Mouse (Mus musculus) spleen, postnatal 4 days (tissue): Measurements from ENCODE around the gene Sec24c.
"Not testable (repeated sequence)": the region's sequence is repeated elsewhere in the genome, so short reads cannot be mapped to it uniquely, and the experiment has no call there.

Experiments used
- DNase-seq, 2 experiments: peaks; one replicate each; pipeline ENCODE4 v3.0.0; 2022; ENCODE audit warnings: low spot score in 2 of 2

The Sec24c gene

DNA sequence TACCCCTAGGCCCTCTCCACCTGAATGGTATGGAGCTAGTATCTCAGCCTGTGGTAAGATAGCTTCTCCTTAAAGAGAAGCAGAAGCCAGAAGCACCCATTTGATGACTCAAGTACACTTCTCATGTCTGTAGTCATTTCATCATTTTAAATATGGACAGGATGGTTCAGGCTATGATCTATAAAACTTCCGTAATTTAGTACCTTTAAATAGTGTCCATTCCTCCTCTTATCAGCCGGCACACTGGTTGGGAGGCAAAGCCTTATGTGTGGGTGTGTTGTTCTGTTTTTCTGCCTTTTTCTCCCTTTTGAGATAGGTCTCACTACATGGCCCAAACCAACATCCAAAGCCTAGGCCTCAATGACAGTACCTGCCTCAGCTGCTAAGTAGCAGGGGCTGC is 24.4 kb downstream of the Sec24c start:
- DNase-seq: no peak

DNA sequence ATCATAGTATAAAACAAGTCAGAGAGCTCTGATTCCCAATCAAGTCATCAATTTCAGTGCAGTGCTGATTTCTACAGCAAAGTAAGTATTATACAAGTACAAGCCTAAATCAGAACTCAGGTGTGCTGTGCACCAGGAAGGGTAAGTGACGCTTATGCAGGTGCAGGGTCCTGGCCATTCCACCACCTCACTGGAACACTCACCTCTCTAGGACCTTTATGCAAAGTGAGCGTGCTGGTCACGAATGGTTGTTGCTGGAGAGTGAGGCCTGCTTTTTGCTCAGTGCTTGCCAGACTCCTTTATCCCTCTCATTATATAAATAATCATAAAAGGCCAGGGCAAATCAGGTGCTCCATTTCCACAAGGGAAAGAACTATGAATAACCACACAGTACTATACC is 26.3 kb downstream of the Sec24c start:
- DNase-seq: no peak

DNA sequence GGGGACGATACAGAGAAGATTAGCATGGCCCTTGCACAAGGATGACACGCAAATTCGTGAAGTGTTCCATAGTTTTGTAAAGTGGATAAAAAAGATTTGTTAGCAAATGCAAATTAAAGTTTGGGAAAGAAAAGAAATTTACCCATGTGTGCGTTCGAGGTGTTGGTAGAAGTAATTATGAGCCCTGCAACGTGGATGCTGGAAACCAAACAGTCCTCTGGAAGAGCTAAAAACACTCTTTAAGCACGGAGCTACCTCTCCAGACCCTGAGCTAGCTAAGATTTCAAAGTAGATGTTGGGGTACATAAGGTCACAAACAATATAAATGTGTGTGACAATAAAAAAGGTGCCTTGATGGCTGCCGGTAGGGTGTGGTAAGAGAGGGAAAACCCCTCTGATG is 27.4 kb downstream of the Sec24c start:
- no peak for DNase-seq

DNA sequence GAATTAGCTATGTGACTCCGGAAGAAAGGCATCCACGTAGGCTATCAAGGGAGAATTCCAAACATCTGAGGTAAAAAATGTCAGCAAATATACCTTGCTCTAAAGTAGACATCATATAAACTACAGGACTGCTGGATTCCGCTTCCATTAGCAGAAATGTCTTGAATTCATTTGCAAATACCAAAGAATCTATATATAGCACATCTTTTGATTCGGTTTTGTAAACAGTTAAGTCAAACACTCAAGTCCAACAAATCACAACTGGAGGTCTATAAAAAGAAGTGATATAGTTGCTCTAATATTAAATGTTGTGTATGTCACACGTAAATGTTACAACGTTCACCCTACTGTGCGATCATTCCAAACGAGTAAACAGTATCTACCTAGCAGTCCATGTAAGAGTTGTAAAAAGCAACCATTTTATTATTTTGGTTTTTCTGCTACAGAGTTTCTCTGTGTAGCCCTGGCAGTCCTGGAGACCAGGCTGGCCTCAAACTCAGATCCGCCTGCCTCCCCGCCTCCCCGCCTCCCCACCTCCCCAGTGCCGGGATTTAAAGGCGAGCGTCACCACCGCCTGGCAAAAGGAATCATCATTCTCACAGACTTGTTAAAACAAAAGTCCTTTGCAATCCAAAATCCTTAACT is 28.1 kb downstream of the Sec24c start:
- no peak for DNase-seq

DNA sequence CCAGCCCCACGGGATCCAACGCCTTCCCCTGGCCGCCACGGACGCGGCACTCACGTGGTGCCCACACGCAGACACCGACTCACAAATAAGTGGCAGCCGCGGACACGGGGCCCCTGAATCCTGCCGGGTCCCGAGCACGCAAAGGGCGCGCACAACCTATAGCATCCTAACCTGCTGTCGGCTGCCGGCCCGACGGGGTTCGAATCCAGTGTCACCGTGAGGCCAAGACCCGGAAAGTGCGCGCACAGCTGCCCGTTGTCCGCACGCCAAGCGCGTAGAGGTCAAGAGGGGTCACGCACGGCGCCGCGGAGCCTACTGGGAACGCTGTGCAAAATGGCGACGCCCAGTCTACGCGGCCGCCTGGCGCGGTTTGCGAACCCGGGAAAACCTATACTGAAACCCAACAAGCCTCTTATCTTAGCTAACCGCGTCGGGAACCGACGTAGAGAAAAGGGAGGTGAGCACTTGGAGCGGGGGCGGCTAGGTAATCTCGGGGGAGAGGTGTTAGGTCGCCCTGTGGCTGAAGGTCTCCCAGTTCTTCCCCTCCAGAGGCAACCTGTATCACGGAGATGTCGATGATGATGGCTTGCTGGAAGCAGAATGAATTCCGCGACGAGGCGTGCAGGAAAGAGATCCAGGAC is 28.8 kb downstream of the Sec24c start, which contains the start of gene Chchd1:
Gene Chchd1 (plus strand): TSS at position 266 of the 641 bp plus-strand sequence.
- peak; percentile 85 to 94 for DNase-seq

DNA sequence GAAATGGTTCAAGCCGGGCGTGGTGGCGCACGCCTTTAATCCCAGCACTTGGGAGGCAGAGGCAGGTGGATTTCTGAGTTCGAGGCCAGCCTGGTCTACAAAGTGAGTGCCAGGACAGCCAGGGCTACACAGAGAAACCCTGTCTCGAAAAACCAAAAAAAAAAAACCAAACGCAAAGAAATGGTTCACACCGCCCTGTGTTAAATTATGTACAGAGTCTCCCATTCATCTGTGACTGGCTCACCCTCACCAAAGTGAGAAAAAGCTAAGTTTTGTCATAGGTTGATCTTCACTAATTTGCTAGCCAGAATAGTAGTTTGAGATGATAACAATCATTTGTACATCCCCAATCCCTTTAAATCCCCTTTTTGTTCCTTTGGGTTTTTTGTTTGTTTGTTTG is 29.4 kb downstream of the Sec24c start:
- not testable (repeated sequence) for DNase-seq

DNA sequence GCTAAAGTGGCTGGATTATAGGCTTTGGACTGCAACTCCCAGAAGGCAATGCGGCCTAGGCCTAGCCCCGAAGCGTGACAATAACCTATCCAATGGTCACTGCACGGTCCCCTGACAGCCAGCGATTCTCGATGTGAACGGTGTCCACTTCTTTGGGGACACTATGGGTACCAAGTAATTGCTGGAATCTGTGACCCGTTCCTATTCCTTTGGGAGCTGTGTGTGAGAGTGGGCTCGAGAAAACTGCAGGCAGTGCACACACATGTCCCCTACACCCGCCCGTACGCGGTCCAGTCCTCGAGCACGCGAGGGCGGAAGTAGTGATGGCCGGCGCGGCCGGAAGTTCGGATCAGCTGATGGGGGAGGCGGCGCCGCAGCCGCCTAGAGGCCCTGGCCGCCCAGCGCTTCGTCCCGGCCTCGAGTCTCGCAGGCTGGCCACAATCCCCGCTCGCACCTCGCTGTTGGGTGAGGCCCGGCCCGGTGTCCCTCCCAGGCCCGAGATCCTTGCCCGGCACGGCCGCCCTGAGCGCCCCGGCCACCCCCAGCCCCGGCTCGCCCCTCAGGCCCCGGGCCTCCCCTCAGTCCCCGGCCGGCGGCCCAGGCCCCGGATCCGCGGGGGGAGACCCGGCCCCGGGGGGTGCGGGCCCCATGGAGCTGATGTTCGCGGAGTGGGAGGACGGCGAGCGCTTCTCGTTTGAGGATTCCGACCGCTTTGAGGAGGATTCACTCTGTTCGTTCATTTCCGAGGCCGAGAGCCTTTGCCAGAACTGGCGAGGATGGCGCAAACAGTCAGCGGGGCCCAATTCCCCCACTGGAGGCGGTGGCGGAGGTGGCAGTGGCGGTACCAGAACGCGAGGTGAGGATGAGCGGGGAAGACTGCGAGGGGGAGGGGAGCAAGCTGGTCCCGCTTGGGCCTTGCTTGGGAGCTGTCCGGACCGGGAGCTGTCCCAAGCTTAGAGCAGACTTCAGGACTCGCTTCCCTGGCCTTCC is 33.4 kb downstream of the Sec24c start, which contains the start of gene Zswim8:
Gene Zswim8 (plus strand): TSS at position 352 of the 990 bp plus-strand sequence.
- peak; percentile 83 to 91 for DNase-seq

DNA sequence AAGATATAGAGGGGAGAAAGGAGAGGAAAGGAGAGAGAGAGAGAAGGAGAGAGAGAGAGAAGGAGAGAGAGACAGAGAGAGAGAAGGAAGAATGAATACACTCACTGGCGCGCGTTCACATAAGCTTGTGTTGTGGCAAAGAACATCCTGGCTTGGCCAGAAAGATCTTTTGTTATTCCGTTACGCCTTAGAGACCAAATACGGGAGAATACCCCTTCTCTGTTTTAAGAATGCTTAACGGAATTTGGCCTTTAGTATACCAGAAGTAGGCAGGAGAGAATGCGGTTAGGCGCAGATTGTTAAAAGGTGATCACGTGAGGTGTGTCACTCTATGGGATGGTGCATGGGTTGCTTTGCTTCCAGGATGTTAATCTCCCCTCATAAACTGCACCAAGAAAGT is 34.1 kb downstream of the Sec24c start:
- no peak for DNase-seq

DNA sequence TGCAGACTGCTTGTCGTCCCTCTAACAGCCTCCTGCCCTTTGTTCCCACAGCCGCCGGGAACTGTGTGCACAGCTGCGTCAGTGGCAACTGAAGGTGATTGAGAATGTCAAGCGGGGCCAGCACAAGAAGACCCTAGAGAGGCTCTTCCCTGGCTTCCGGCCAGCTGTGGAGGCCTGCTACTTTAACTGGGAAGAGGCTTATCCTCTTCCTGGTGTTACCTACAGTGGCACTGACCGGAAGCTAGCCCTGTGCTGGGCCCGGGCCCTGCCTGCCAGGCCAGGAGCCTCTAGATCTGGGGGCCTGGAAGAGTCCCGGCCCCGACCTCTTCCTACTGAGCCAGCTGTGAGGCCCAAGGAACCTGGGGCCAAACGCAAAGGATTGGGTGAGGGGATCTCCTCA is 39.7 kb downstream of the Sec24c start:
- no peak for DNase-seq

DNA sequence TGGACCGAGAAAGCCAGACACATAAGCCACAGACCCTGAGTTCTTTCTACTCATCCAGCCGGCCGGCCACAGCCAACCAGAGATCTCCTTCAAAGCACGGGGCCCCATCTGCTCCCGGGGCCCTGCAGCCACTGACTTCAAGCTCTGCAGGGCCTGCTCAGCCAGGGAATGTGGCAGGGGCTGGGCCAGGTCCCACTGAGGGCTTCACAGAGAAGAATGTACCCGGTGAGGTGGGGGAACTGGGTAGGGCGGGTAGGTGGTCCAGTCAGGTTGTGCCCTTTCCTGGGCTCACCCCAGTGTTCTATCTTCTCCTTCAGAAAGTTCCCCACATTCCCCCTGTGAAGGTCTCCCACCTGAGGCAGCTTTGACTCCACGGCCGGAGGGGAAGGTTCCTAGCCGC is 44.3 kb downstream of the Sec24c start:
- no peak for DNase-seq

DNA sequence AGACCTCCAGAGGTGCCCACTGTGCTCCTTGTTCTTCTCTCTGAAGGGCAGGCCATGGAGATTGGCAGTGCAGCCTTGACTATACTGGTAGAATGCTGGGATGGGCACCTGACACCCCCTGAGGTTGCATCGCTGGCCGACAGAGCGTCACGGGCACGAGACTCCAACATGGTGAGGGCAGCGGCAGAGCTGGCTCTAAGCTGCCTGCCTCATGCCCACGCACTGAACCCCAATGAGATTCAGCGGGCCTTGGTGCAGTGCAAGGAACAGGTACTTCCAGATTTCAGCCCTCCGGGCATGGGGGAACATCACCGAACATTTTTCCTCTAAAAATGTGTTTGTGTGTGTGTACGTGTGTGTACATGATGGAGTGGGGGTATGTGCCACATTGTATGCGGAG is 45.7 kb downstream of the Sec24c start:
- DNase-seq: no peak

DNA sequence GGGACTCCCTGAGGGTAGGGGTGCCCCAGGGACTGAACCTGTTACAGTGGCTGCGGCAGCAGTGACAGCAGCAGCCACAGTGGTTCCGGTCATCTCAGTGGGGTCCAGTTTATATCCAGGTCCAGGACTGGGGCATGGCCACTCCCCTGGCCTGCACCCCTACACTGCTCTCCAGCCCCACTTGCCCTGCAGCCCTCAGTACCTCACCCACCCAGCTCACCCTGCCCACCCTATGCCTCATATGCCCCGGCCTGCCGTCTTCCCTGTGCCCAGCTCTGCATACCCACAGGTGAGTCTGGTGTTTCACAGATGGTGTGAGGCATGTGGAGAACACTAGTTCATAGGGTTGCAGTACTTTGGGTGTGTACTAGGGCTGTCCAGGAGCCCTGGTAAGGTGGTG is 47.3 kb downstream of the Sec24c start:
- no peak for DNase-seq

DNA sequence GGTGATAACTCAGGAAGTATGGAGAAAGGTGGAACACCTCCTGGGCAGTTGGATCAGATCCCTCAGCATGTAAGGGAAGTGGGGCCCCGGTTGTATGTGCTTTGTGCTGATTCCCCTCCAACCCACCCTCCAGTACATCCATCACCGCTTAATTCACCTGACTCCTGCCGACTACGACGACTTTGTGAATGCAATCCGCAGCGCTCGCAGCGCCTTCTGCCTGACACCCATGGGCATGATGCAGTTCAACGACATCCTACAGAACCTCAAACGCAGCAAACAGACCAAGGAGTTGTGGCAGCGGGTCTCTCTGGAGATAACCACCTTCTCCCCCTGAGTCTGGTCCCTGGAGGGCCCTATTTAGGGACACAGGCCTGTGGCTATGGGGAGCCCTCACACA is 48.9 kb downstream of the Sec24c start:
- no peak for DNase-seq

DNA sequence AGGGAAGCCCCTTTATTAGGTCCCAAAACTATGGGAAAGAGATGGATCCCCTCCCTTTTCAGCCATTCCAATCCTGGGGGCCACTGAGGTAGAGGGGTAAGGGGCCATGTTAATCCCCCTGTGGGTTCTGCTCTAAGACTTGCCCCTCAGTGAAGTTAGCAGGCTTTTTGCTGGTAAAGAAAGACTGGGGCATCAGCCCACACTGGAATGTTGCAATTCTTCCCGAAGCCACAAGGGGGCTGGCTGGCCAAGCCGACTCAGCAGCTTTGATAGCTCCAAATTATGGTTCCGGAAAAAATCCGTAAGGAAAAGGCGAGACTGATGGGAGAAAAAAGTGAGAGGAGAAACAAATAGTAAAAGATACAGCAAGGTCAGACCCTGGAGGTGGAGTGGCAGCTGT is 49.9 kb downstream of the Sec24c start:
- peak; percentile 61 to 86 for DNase-seq

DNA sequence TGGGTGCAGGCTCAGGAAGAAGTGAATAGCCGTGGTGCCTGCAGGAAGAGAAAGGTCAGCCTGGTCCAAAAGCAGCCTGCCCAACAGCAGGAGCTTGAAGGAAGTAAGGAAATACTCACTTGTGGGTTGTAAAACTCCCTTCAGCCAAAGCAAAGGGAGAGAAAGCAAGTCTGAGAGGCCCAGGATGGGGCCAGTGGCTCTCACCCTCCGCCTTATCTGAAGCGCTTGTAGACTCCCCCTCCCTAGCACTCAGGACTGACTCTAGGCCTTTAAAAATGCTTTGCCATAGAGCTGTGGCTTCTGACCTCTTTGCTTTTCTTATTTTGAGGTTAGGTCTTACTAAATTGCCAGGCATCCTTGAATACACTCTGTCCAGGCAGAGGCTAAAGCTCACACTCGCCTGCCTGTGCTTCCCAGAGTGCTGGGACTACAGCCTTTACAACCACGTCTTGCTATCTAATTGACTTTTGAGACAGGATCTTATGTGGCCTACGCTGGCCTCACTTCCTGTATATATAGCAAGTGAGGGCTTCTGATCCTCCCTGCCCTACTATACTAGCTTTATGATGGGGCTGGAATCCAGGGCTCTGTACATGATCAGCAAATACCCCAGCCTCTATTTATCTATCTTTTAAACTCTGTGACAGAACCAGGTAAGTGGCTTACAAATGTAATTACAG is 51.7 kb downstream of the Sec24c start:
- no peak for DNase-seq

DNA sequence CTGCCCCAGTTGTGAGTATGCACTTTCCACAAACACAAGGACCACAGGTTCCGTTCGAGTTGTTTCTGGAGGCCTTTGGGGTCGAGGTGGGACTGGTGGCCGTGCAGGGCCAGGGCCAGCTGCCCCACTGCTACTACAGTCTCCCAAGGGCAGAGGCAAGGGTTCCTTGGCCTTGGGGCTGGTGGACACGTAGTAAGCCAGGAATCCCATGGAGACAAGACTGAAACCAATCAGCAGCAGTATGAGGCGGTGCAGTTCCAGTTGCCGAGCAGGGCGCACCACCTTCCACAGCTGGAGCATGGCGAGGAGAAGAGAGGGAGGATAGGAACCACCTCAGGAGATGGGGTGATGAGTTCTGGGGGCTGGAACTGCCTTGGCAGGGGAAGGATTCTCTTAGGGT is 55.8 kb downstream of the Sec24c start:
- DNase-seq: no peak

DNA sequence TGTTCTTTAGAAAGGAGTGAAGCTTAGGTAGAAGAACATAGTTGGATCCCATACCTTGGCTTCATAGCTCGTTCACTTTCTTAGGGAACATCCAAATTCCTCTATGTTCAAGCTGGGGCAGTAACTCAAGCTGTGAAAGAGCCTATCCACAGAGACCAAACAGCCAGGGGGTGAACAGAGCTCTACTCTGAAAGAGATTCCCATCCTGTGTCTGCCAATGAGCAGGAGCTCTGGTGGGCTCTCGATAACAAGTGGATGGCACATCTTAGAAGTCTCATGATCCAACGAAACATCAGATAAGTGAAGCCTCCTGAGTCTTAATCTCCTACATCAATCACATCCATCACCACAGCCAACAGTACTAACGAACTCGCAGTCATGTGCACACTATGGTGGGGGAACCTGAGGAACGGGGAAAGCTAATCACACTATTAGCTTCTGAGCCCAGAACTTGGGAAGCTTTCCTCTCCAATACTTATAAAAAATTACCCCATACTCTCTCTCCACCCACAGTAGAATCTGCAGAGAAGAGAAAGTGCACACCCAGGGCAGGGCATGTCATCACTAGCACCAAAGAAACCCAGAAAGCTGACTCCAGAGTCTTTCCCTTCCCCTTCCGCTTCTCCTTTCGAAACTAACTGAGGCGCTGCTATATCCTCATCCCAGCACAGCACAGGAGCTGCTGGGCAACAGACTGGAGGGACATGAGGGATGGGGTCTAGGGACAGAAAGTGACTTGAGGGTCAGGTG is 56.9 kb downstream of the Sec24c start:
- no peak for DNase-seq

DNA sequence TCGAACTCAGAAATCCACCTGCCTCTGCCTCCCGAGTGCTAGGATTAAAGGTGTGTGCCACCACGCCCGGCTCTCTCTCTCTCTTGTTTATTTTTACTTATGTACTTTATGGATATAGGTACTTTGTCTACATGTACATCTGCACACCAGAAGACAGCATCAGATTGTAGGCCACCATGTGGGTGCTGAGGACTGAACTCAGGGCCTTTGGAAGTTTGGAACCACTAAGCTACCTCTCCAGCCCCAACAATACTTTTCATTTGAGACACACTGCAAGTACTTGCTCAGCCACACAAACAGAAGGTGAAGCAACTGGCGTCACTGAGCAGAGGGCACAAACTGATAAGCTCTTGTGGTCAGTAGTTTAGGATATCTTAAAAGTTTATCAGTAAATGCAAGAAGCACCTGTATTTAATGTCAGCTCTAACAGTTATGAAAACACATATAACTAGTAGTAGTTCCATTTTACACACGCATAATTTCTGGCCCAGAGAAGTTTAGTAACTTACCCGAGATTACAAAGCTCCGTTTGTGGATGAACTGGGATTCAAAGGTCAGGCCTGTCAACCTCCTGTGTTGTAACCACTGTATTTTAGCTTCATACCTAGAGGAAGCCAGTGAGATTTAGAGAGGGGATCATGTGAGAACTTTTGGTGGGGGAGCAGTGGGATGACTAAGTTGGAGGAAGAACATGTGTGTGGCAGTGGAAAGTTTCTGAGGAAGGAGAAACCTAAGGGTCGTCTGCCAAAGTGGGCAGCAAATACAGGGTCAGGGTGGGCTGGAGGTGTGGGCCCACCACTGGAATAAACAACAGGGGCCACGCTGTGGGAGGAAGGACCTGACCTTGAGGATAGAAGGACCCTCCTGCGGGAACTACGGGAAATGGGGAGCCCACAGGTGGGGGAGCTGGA is 59.2 kb downstream of the Sec24c start:
- DNase-seq: no peak

DNA sequence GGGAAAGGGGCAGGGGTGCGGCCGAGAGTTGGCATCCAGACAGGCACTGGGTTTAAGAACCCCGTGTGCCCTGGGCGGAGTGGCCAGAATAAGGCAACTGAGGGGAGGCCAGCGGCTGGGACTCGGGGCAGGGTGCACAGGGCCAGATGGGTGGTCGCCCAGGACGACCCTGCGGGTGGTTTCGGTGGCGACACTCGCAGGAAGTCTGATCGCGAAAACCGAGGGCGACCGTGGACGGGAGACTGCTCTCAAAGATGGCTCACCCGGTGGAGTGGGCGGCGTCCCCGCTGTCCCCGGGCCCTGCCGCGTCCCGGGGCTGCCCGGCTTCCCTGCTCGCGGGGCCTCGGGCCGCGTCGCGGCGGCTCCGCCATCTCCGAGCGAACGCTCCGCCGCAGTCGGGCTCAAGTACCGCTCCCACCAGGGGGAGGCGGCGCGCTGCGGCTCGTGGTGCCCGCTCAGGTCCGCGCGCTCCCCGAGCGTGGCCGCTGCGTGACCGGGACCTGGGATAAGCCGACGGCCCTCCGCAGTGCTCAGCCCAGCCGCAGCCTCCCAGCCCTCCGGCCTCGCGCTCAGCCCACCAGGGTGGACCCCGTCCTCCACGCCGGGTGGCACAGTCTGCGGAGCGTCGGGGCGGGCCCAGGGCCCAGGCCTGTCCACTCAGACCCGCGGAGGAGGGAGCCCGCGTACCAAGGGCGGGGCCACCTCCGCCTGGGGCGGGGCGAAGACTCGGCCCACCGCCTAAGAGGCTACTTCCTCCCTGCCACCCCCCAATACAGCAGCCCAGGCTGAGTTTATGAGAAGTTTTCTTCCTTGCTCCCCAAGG is 60.1 kb downstream of the Sec24c start, which contains the start of gene Ndst2:
Gene Ndst2 (minus strand): TSS at position 611 of the 823 bp plus-strand sequence.
- peak; percentile 89 to 94 for DNase-seq
